Mouse (Mus musculus) ES-Bruce4 (cell line): ENCODE measurements at regions not wholly inside any gene's neighbourhood (a gene's known extent, or its start where the extent isn't known, plus 50 kb on each side); places are given as distances from the start of the nearest gene placed in this dataset.

Experiments used
- CTCF ChIP-seq: IDR thresholded peaks from one replicate; pipeline ENCODE4 v1.8.1; 2011; ENCODE audit warnings: low read depth, low read length
- EP300 ChIP-seq: IDR thresholded peaks from 2 replicates; pipeline ENCODE4 v1.6.1; 2011; ENCODE audit warnings: low read depth, low read length; ENCODE audit not compliant: insufficient read depth
- POLR2A ChIP-seq: IDR thresholded peaks from one replicate; pipeline ENCODE4 v1.8.1; 2011; ENCODE audit warnings: low read length; ENCODE audit not compliant: insufficient read depth

GRCm38 (mm10) chr8:52444366-52444765 is 1067.2 kb upstream of the Aga start:
- TF ChIP-seq CTCF (no peak), POLR2A (no peak), EP300 (no peak)
